Mouse (Mus musculus) retina, embryonic 14.5 days (tissue): ENCODE measurements around the gene Ube2l6.

ENCODE experiments used
- DNase-seq: peaks from one replicate; pipeline ENCODE4 v3.0.0-alpha.2; 2015; ENCODE audit warnings: low spot score

Gene Ube2l6

GRCm38 (mm10) chr2:84837817-84838592 is 39.4 kb downstream of the Ube2l6 start:
- DNase-seq: no peak

- DNase-seq: no peak
These were observed 39.9 kb downstream of the Ube2l6 start, which contains the start of gene Slc43a1 for GRCm38 (mm10) chr2:84838593-84838949. TSS of gene Slc43a1 (plus strand) at chr2:84838850.

- DNase-seq: peak; percentile 37
These were observed 40.7 kb downstream of the Ube2l6 start for GRCm38 (mm10) chr2:84838993-84839980.

GRCm38 (mm10) chr2:84840016-84840747 is 41.6 kb downstream of the Ube2l6 start:
- DNase-seq: peak; percentile 81

GRCm38 (mm10) chr2:84840748-84841563 is 42.3 kb downstream of the Ube2l6 start:
- DNase-seq: no peak

- no peak for DNase-seq
These were observed 43.3 kb downstream of the Ube2l6 start for GRCm38 (mm10) chr2:84841905-84842304.

- no peak for DNase-seq
These were observed 45.0 kb downstream of the Ube2l6 start for GRCm38 (mm10) chr2:84843654-84844053.

GRCm38 (mm10) chr2:84845226-84845625 is 46.6 kb downstream of the Ube2l6 start:
- DNase-seq: no peak

- no peak for DNase-seq
These were observed 51.9 kb downstream of the Ube2l6 start for GRCm38 (mm10) chr2:84850407-84851129.

- DNase-seq: peak; percentile 65
These were observed 52.8 kb downstream of the Ube2l6 start for GRCm38 (mm10) chr2:84851130-84852040.

GRCm38 (mm10) chr2:84855732-84856131 is 57.1 kb downstream of the Ube2l6 start:
- DNase-seq: peak; percentile 75

- no peak for DNase-seq
These were observed 59.9 kb downstream of the Ube2l6 start for GRCm38 (mm10) chr2:84858551-84858950.
